ENCODE assay signal across 9 mouse cellular contexts in genomic region chr2:80448231-80448630, GRCm38 (mm10). TPM values are rescaled to one million over a fixed set of nuclear protein-coding genes. Genes with fewer than 3 reads are reported as not detected.
DNase-seq lines count a peak whose midpoint lies in the region; ATAC-seq and TF ChIP-seq lines count a peak whose summit lies in the region.
"Had no signal": no experiment of that assay in that cellular context is flagged by ENCODE, and none has a peak within 500 bp of the region (broad histone marks: within the 10 kb centered on the region; RNA-seq: fewer than 3 reads in every experiment).

No protein-coding gene starts in this region.

- DNase-seq in kidney, adult 18-20 months = no peak
- peak; percentile 15 for DNase-seq in cerebellum, adult 9-10 months
- peak; percentile 50 to 62 for DNase-seq in kidney, postnatal 4 days
- DNase-seq in lung, postnatal 14 days = peak; percentile 1
- DNase-seq in stomach, postnatal 0 days (ENCODE audit: low spot score) = peak; percentile 16
- no peak for DNase-seq in gastrocnemius, adult 18-20 months (ENCODE audit: low spot score)

- H3K9ac ChIP-seq in kidney, embryonic 14.5 days (ENCODE audit: low read depth, low read length) = peak overlapping the region; percentile 62; the same call in 1 of the 2 replicates
- peak overlapping the region; percentile 38; the same call in 1 of the 2 replicates for H3K9ac ChIP-seq in stomach, postnatal 0 days (ENCODE audit: low read length)

- 0 out of 2 replicates have a peak, but pooled peaks cover 3% of the 10 kb centered on the region for H3K9me3 ChIP-seq in kidney, embryonic 14.5 days (ENCODE audit: control insufficient read depth, low read length)
- no peaks in the 10 kb centered on the region for H3K9me3 ChIP-seq in stomach, postnatal 0 days (ENCODE audit: control insufficient read depth, low read length)

- H3K4me1 ChIP-seq in kidney, embryonic 14.5 days (ENCODE audit: control insufficient read depth, insufficient read depth, low read length) = 0 out of 2 replicates have a peak, but pooled peaks cover 6% of the 10 kb centered on the region
- no peaks in the 10 kb centered on the region; the same call in 1 of the 2 replicates for H3K4me1 ChIP-seq in stomach, postnatal 0 days (replicated peaks; ENCODE audit: control insufficient read depth, insufficient read depth)

- no peak for TF ChIP-seq CTCF in stomach, postnatal 0 days (IDR thresholded peaks at IDR 0.05; ENCODE audit: low read depth)

- H3K27me3 ChIP-seq in kidney, embryonic 14.5 days (ENCODE audit: control insufficient read depth, insufficient read depth, low read length) = peaks cover 4% of the 10 kb centered on the region; the same call in 1 of the 2 replicates
- H3K27me3 ChIP-seq in stomach, postnatal 0 days (ENCODE audit: control insufficient read depth, insufficient read depth, low read length) = peaks cover 4% of the 10 kb centered on the region; the same call in 1 of the 2 replicates

- H3K4me3 ChIP-seq in kidney, embryonic 14.5 days (ENCODE audit: low read length) = peak overlapping the region; percentile 61
- peak overlapping the region; percentile 55 for H3K4me3 ChIP-seq in stomach, postnatal 0 days (ENCODE audit: low read depth, low read length)

- H3K36me3 ChIP-seq in kidney, embryonic 14.5 days (ENCODE audit: control insufficient read depth, insufficient read depth, low read length) = no peaks in the 10 kb centered on the region
- no peaks in the 10 kb centered on the region for H3K36me3 ChIP-seq in stomach, postnatal 0 days (ENCODE audit: control insufficient read depth, insufficient read depth, low read length)

- TF ChIP-seq EP300 in stomach, postnatal 0 days (optimal IDR thresholded peaks at IDR 0.05) = no peak

- peak overlapping the region; percentile 98 for H3K4me2 ChIP-seq in kidney, embryonic 14.5 days (replicated peaks; ENCODE audit: low read depth, low read length)
- H3K4me2 ChIP-seq in stomach, postnatal 0 days (replicated peaks; ENCODE audit: low read depth) = peak overlapping the region; percentile 97

- H3K27ac ChIP-seq in kidney, embryonic 14.5 days (ENCODE audit: low read depth, low read length) = peak overlapping the region; percentile 12; the same call in 1 of the 2 replicates
- no peak overlapping the region for H3K27ac ChIP-seq in stomach, postnatal 0 days (replicated peaks)

- under 1% methylated on average over 12 of the region's 12 CpGs for WGBS in kidney, embryonic 14.5 days
- WGBS in stomach, postnatal 0 days = 4% methylated on average over 12 of the region's 12 CpGs

- ATAC-seq in kidney, embryonic 14.5 days (ENCODE audit: low FRiP score, low TSS enrichment) = peak; percentile 37; the same call in 1 of the 2 replicates
- peak; percentile 28; the same call in 1 of the 2 replicates for ATAC-seq in granulocyte monocyte progenitor cell, adult 5-6 weeks (replicated peaks; ENCODE audit: poor library complexity, severe bottlenecking)
- no peak for ATAC-seq in stomach, postnatal 0 days (ENCODE audit: low FRiP score, low TSS enrichment)

RNA-seq across cellular contexts. Expression of gene Frzb, which starts 0.8 kb away (rescaled TPM):
- 11.4 and 21.9 TPM in 2 replicates for polyA plus RNA-seq in kidney, embryonic 14.5 days (2014; fragmentation: Nextera tagmentation; extraction: Ambion mirVana)
- not detected in 2 replicates for total RNA-seq in granulocyte monocyte progenitor cell, adult 5-6 weeks (2014; fragmentation: Nextera tagmentation)
- total RNA-seq in granulocyte monocyte progenitor cell, adult 5-6 weeks (2017) = not detected in 2 replicates
- polyA plus RNA-seq in stomach, postnatal 0 days (2015; fragmentation: Nextera tagmentation; extraction: Ambion mirVana) = 1.1 and 1.6 TPM in 2 replicates
- total RNA-seq in gastrocnemius, adult 18-20 months (2021) = 10 to 100 TPM in 1 of 2 experiments, 1 to 10 TPM in 1; 8.9 to 14.5 TPM
- total RNA-seq: MEL had no signal

Comparison
In these comparisons a context has a peak if more than half of its experiments do, and no peak if none do; other contexts are left out.
1. DNase-seq: peak in cerebellum, adult 9-10 months (single experiment), kidney, postnatal 4 days (2 of 2), lung, postnatal 14 days (single experiment) and stomach, postnatal 0 days (single experiment); none in kidney, adult 18-20 months (single experiment) and gastrocnemius, adult 18-20 months (single experiment).
2. RNA of gene Frzb, which starts 0.8 kb away (total RNA-seq): 8.9 to 14.5 TPM in gastrocnemius, adult 18-20 months; not detected in granulocyte monocyte progenitor cell, adult 5-6 weeks; every median in the first group is over 4 times any median in the second.